Mouse (Mus musculus) embryonic fibroblast, embryonic 13.5 days (primary cell): Measurements from ENCODE around the gene Acer2.

Source experiments
- CTCF ChIP-seq: IDR thresholded peaks from 2 replicates; pipeline ENCODE4 v1.5.1; 2011; ENCODE audit warnings: mild to moderate bottlenecking, control low read depth, low read length, moderate library complexity, borderline replicate concordance; ENCODE audit not compliant: insufficient read depth
- POLR2A ChIP-seq: IDR thresholded peaks from 2 replicates; pipeline ENCODE4 v1.6.1; 2011; ENCODE audit warnings: low read depth, mild to moderate bottlenecking, control low read depth, low read length, moderate library complexity

- TF ChIP-seq POLR2A (no peak), CTCF (no peak)
Observed at GRCm38 (mm10) chr4:86897411-86897810, 23.2 kb downstream of the Acer2 start.
